Mouse (Mus musculus): ENCODE measurements around the gene Mrpl28. TPM values are rescaled to one million over a fixed set of nuclear protein-coding genes. Genes with fewer than 3 reads are reported as not detected.

The Mrpl28 gene
- polyA plus RNA-seq, 1 experiment from 2014 or later = 135 TPM

GRCm38 (mm10) chr17:26119766-26120710 is 3.3 kb upstream of the Mrpl28 start:
- DNase-seq (ENCODE audit: low spot score) (peak; percentile 84), ATAC-seq (ENCODE audit: low FRiP score, low TSS enrichment) (peak; percentile 63)
- Histone ChIP-seq H3K9ac (ENCODE audit: low read length) (no peak overlapping the region), H3K36me3 (ENCODE audit: control insufficient read depth, insufficient read depth, low read length) (no peaks in the 10 kb centered on the region), H3K27me3 (ENCODE audit: control insufficient read depth, insufficient read depth, low read length) (peaks cover 3% of the 10 kb centered on the region; the same call in 1 of the 2 replicates), H3K4me1 (replicated peaks; ENCODE audit: control insufficient read depth, insufficient read depth) (0 out of 2 replicates have a peak, but pooled peaks cover 4% of the 10 kb centered on the region), H3K4me2 (replicated peaks; ENCODE audit: low read depth) (no peak overlapping the region; the same call in 1 of the 2 replicates), H3K4me3 (ENCODE audit: low read depth, low read length) (no peak overlapping the region), H3K27ac (replicated peaks) (0 out of 2 replicates have a peak overlapping the region, but pooled peaks have one; percentile 20), H3K9me3 (ENCODE audit: control insufficient read depth, low read length) (no peaks in the 10 kb centered on the region)
- TF ChIP-seq CTCF (IDR thresholded peaks at IDR 0.05; ENCODE audit: low read depth) (peak; percentile 90), EP300 (optimal IDR thresholded peaks at IDR 0.05) (no peak)
- 33% methylated on average over 32 of the region's 33 CpGs for WGBS

- Histone ChIP-seq H3K27me3 (ENCODE audit: control insufficient read depth, insufficient read depth, low read length) (no peaks in the 10 kb centered on the region), H3K4me1 (replicated peaks; ENCODE audit: control insufficient read depth, insufficient read depth) (0 out of 2 replicates have a peak, but pooled peaks cover 4% of the 10 kb centered on the region), H3K4me3 (ENCODE audit: low read depth, low read length) (no peak overlapping the region), H3K9me3 (ENCODE audit: control insufficient read depth, low read length) (no peaks in the 10 kb centered on the region), H3K4me2 (replicated peaks; ENCODE audit: low read depth) (no peak overlapping the region), H3K27ac (replicated peaks) (no peak overlapping the region), H3K9ac (ENCODE audit: low read length) (no peak overlapping the region), H3K36me3 (ENCODE audit: control insufficient read depth, insufficient read depth, low read length) (peaks cover 8% of the 10 kb centered on the region; the same call in 1 of the 2 replicates)
- no peak; the same call in 1 of the 2 replicates for TF ChIP-seq CTCF (IDR thresholded peaks at IDR 0.05; ENCODE audit: low read depth)
- TF ChIP-seq EP300 (optimal IDR thresholded peaks at IDR 0.05) = no peak
- 61% methylated on average over 5 of the region's 5 CpGs for WGBS
- ATAC-seq (ENCODE audit: low FRiP score, low TSS enrichment) (no peak), DNase-seq (ENCODE audit: low spot score) (no peak)
Observed at GRCm38 (mm10) chr17:26122431-26123140, 714 bp upstream of the Mrpl28 start.

- TF ChIP-seq EP300 (optimal IDR thresholded peaks at IDR 0.05) (no peak), CTCF (IDR thresholded peaks at IDR 0.05; ENCODE audit: low read depth) (no peak)
- peak overlapping the region; percentile 79 for H3K4me2 ChIP-seq (replicated peaks; ENCODE audit: low read depth)
- DNase-seq (ENCODE audit: low spot score) (no peak), ATAC-seq (ENCODE audit: low FRiP score, low TSS enrichment) (no peak)
- H3K27ac ChIP-seq (replicated peaks) = no peak overlapping the region
- no peaks in the 10 kb centered on the region for H3K9me3 ChIP-seq (ENCODE audit: control insufficient read depth, low read length)
- H3K27me3 ChIP-seq (ENCODE audit: control insufficient read depth, insufficient read depth, low read length) = no peaks in the 10 kb centered on the region
- peaks cover 8% of the 10 kb centered on the region; the same call in 1 of the 2 replicates for H3K36me3 ChIP-seq (ENCODE audit: control insufficient read depth, insufficient read depth, low read length)
- 0 out of 2 replicates have a peak, but pooled peaks cover 4% of the 10 kb centered on the region for H3K4me1 ChIP-seq (replicated peaks; ENCODE audit: control insufficient read depth, insufficient read depth)
- H3K9ac ChIP-seq (ENCODE audit: low read length) = peak overlapping the region; percentile 83
- peak overlapping the region; percentile 93 for H3K4me3 ChIP-seq (ENCODE audit: low read depth, low read length)
- WGBS = 79% methylated on average over 7 of the region's 7 CpGs
Observed at GRCm38 (mm10) chr17:26124560-26124959, 1.3 kb downstream of the Mrpl28 start.

GRCm38 (mm10) chr17:26125226-26125625 is 1.9 kb downstream of the Mrpl28 start:
- H3K27me3 ChIP-seq (ENCODE audit: control insufficient read depth, insufficient read depth, low read length) = no peaks in the 10 kb centered on the region
- H3K4me2 ChIP-seq (replicated peaks; ENCODE audit: low read depth) = no peak overlapping the region
- no peaks in the 10 kb centered on the region for H3K9me3 ChIP-seq (ENCODE audit: control insufficient read depth, low read length)
- ATAC-seq (ENCODE audit: low FRiP score, low TSS enrichment) (no peak), DNase-seq (ENCODE audit: low spot score) (no peak)
- no peak overlapping the region for H3K27ac ChIP-seq (replicated peaks)
- 0 out of 2 replicates have a peak, but pooled peaks cover 4% of the 10 kb centered on the region for H3K4me1 ChIP-seq (replicated peaks; ENCODE audit: control insufficient read depth, insufficient read depth)
- H3K9ac ChIP-seq (ENCODE audit: low read length) = no peak overlapping the region
- H3K36me3 ChIP-seq (ENCODE audit: control insufficient read depth, insufficient read depth, low read length) = peaks cover 8% of the 10 kb centered on the region; the same call in 1 of the 2 replicates
- WGBS = 92% methylated on average over 10 of the region's 10 CpGs
- no peak overlapping the region for H3K4me3 ChIP-seq (ENCODE audit: low read depth, low read length)
- TF ChIP-seq EP300 (optimal IDR thresholded peaks at IDR 0.05) = no peak
- TF ChIP-seq CTCF (IDR thresholded peaks at IDR 0.05; ENCODE audit: low read depth) = no peak

GRCm38 (mm10) chr17:26131062-26131732 is 7.9 kb downstream of the Mrpl28 start:
- ATAC-seq (ENCODE audit: low FRiP score, low TSS enrichment) (no peak), DNase-seq (ENCODE audit: low spot score) (no peak)
- H3K9me3 ChIP-seq (ENCODE audit: control insufficient read depth, low read length) = no peaks in the 10 kb centered on the region
- no peak overlapping the region for H3K4me2 ChIP-seq (replicated peaks; ENCODE audit: low read depth)
- H3K27me3 ChIP-seq (ENCODE audit: control insufficient read depth, insufficient read depth, low read length) = no peaks in the 10 kb centered on the region
- no peak overlapping the region for H3K9ac ChIP-seq (ENCODE audit: low read length)
- WGBS = 84% methylated on average over 18 of the region's 18 CpGs
- no peaks in the 10 kb centered on the region for H3K4me1 ChIP-seq (replicated peaks; ENCODE audit: control insufficient read depth, insufficient read depth)
- H3K36me3 ChIP-seq (ENCODE audit: control insufficient read depth, insufficient read depth, low read length) = peaks cover 5% of the 10 kb centered on the region; the same call in 1 of the 2 replicates
- H3K4me3 ChIP-seq (ENCODE audit: low read depth, low read length) = no peak overlapping the region
- TF ChIP-seq EP300 (optimal IDR thresholded peaks at IDR 0.05) (no peak), CTCF (IDR thresholded peaks at IDR 0.05; ENCODE audit: low read depth) (no peak)
- no peak overlapping the region for H3K27ac ChIP-seq (replicated peaks)

Measured in stomach, postnatal 0 days (tissue).